Mouse (Mus musculus) kidney, adult 2 months (tissue): ENCODE data around the gene Rhbdf2. TPM values are rescaled to one million over a fixed set of nuclear protein-coding genes. Genes with fewer than 3 reads are reported as not detected.
"Not testable (repeated sequence)": the region's sequence is repeated elsewhere in the genome, so short reads cannot be mapped to it uniquely, and the experiment has no call there.

Source experiments
- DNase-seq: peaks from one replicate; pipeline ENCODE4 v3.0.0; 2021
- H3K27ac ChIP-seq: fragments of 200-500 bp; 2 replicates; pipeline ENCODE4 v1.5.1; 2012; ENCODE audit warnings: low read depth, low read length, control low read depth, inconsistent platforms; ENCODE audit not compliant: insufficient read depth
- H3K27me3 ChIP-seq: fragments of 200-500 bp; replicated peaks from 2 replicates; pipeline ENCODE4 v1.6.1; 2012; ENCODE audit warnings: mild to moderate bottlenecking, moderate library complexity, low read length, inconsistent platforms; ENCODE audit not compliant: control insufficient read depth, insufficient read depth
- H3K36me3 ChIP-seq: fragments of 200-500 bp; 2 replicates; pipeline ENCODE4 v1.6.1; 2012; ENCODE audit warnings: mild to moderate bottlenecking, moderate library complexity, low read length, inconsistent platforms; ENCODE audit not compliant: control insufficient read depth, insufficient read depth
- H3K4me1 ChIP-seq: fragments of 200-500 bp; 2 replicates; pipeline ENCODE4 v1.6.1; 2011; ENCODE audit warnings: low read length; ENCODE audit not compliant: control insufficient read depth, insufficient read depth
- H3K4me3 ChIP-seq: fragments of 200-500 bp; 2 replicates; pipeline ENCODE4 v1.5.1; 2011; ENCODE audit warnings: mild to moderate bottlenecking, low read depth, low read length, control low read depth; ENCODE audit not compliant: insufficient read depth
- CTCF ChIP-seq: fragments of 200-500 bp; conservative IDR thresholded peaks from 2 replicates; pipeline ENCODE4 v1.5.1; 2011; ENCODE audit warnings: low read depth, mild to moderate bottlenecking, control low read depth, low read length, moderate library complexity, mixed read lengths; ENCODE audit not compliant: insufficient read depth, insufficient read length
- POLR2A ChIP-seq: fragments of 200-500 bp; IDR thresholded peaks from one replicate; pipeline ENCODE4 v1.6.1; 2011; ENCODE audit warnings: low read depth, low read length, control low read depth
- WGBS: fragments of 180-500 bp; shearing (Covaris S2); methylation state at CpG from one replicate; pipeline ENCODE4 v1.1.7; 2018; 5-methylcytosine and 5-hydroxymethylcytosine counted together
- polyA plus RNA-seq: library from polyadenylated mRNA; depleted of rRNA; stranded (reverse); fragments of >200 nt; gene quantifications from 2 replicates; pipeline ENCODE4 v1.2.3, GENCODE M21; 2012; rRNA removed

Gene Rhbdf2
- 18.0 and 19.1 TPM in 2 replicates for polyA plus RNA-seq

GRCm38 (mm10) chr11:116626299-116627071 lies at the start of gene Rhbdf2:
TSS of gene Rhbdf2 (minus strand) at chr11:116627019.
- H3K27ac ChIP-seq = no peak within 1 kb of the TSS
- WGBS = 81% methylated on average over 10 of the region's 10 CpGs
- no peak for DNase-seq

DNA sequence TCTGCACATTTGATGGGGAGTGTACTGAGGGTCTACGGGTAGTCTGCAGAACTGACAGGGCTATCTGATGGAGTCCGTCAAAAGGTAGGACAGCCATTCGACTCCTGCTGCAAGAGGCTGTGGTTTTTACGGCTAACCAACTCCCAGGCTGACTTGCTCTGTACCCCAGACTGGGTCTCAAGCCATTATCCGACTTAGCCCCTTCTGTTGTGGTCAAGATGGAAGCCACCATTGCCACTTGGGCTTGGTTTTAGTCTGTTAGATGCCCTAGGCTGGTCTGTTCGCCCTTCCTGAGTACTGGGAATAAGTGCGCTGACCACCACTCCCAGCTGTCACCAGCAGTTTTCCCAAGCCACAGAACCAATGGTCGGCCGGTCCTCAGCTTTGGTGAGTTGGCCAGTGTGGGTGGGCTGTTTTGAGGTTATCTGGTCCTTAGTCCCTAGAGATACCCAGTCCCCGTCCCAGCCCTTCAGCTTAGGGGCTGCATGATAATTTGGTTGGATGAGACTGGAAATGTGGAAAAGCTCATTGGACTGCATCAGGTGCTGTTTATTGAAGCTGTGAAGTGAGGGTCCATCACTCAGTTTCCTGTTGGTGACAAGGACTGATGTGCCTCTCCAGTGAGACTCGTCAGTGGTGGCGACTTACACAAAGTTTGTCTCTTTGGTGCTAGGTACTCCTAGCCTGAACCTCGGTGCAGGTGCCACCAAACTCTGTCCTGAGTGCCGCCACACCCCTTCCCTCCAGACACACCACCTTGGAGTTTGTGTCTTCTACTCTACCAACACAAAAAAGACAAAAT lies 49.6 kb upstream of the Rhbdf2 start:
- H3K27ac ChIP-seq = peak overlapping the region; percentile 97
- 90% methylated on average over 14 of the region's 14 CpGs for WGBS
- no peaks in the 10 kb centered on the region for H3K27me3 ChIP-seq

More at GRCm38 (mm10) chr11:116626299-116627071, at the start of gene Rhbdf2:
- no peak for TF ChIP-seq POLR2A
- TF ChIP-seq CTCF = no peak
- H3K27me3 ChIP-seq = no peaks in the 10 kb centered on the region
- peaks cover 19% of the 10 kb centered on the region for H3K4me1 ChIP-seq
- no peaks in the 10 kb centered on the region for H3K36me3 ChIP-seq
- no peak within 1 kb of the TSS for H3K4me3 ChIP-seq

DNA sequence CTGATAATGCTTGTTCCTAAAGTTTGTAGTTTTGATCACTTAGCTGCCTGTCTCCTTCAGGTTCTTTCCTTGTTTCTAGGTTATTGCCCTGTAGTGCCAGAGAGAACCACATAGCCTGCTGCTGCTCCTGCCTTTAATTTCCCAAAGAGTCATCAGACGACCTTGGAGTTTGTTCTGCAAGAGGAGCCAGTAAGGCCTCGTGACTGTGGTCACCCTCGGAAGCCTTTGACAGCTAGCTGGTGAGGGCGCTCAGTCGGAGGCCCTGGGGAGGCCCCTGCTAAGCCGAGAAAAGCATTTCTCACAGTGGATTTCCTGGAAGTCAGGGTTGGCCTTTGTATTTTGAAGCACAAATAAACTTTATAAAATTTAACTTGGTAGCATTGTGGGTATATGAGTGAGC lies 48.6 kb upstream of the Rhbdf2 start:
- peak overlapping the region; percentile 97 for H3K27ac ChIP-seq
- peaks cover 38% of the 10 kb centered on the region for H3K4me1 ChIP-seq
- H3K27me3 ChIP-seq, H3K4me3 ChIP-seq: not testable (repeated sequence)
- DNase-seq = peak; percentile 94
- peaks cover 21% of the 10 kb centered on the region; the same call in 1 of the 2 replicates for H3K36me3 ChIP-seq
- 34% methylated on average over 6 of the region's 6 CpGs for WGBS

More for the DNA sequence above, 49.6 kb upstream of the Rhbdf2 start:
- Histone ChIP-seq H3K4me3 (no peak overlapping the region), H3K4me1 (peaks cover 38% of the 10 kb centered on the region), H3K36me3 (peaks cover 21% of the 10 kb centered on the region; the same call in 1 of the 2 replicates)
- TF ChIP-seq CTCF = no peak
- TF ChIP-seq POLR2A = no peak
- peak; percentile 13 for DNase-seq

DNA sequence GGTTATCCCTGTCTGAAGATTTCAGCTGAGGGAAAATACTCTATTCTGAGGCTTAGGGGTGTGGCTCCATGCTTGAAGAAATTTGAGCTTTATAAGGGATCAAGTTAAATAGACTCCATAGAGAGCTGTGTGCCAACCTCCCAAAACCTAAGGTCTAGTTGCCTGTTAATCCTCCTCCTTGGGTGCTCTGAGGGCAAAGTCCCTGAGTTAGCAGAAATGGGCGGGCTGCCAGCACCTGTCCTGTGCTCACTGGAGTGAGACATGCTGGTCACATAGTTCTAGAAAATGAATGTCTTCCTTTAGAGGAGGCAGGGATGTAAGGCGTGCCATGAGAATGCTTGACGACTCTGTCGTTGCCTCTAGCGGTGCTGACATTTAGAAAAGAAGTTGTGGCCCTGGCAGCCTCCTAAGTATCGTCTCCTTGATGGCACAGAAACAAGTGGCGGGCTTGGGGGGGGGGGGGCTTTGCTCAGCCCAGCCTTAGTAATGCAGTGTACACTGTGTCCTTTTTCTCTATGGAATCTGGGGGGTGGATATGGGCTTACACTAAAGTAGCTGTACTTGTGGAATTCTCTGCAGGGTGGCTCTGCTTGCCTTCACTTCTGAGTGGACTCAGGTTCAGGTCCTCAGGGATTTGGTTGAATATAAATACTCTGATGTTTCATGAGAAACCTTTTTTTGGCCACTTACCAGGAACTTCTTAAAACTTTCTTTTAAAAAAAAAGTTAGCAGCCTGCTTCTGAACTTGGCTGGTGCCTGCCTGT lies 48.0 kb upstream of the Rhbdf2 start:
- peak overlapping the region; percentile 97 for H3K27ac ChIP-seq
- no peak overlapping the region for H3K4me3 ChIP-seq
- TF ChIP-seq POLR2A = no peak
- no peak for TF ChIP-seq CTCF
- 24% methylated on average over 7 of the region's 7 CpGs for WGBS
- DNase-seq = peak; percentile 97
- peaks cover 21% of the 10 kb centered on the region; the same call in 1 of the 2 replicates for H3K36me3 ChIP-seq
- no peaks in the 10 kb centered on the region for H3K27me3 ChIP-seq
- H3K4me1 ChIP-seq = peaks cover 38% of the 10 kb centered on the region

GRCm38 (mm10) chr11:116673410-116673809 lies 46.6 kb upstream of the Rhbdf2 start:
- H3K4me1 ChIP-seq = peaks cover 35% of the 10 kb centered on the region
- peak; percentile 53 for DNase-seq
- WGBS = 64% methylated on average over 2 of the region's 2 CpGs
- H3K4me3 ChIP-seq = no peak overlapping the region
- H3K27me3 ChIP-seq = no peaks in the 10 kb centered on the region
- H3K27ac ChIP-seq = peak overlapping the region; percentile 97
- TF ChIP-seq POLR2A (no peak), CTCF (no peak)
- H3K36me3 ChIP-seq = peaks cover 21% of the 10 kb centered on the region; the same call in 1 of the 2 replicates

- peak overlapping the region; percentile 97 for H3K27ac ChIP-seq
- 13% methylated on average over 7 of the region's 7 CpGs for WGBS
- DNase-seq = no peak
- H3K4me1 ChIP-seq = peaks cover 39% of the 10 kb centered on the region
- H3K4me3 ChIP-seq = peak overlapping the region; percentile 88; the same call in 1 of the 2 replicates
- H3K36me3 ChIP-seq = peaks cover 20% of the 10 kb centered on the region; the same call in 1 of the 2 replicates
- TF ChIP-seq CTCF (no peak), POLR2A (no peak)
- H3K27me3 ChIP-seq = no peaks in the 10 kb centered on the region
Observed at GRCm38 (mm10) chr11:116672595-116672994, 45.8 kb upstream of the Rhbdf2 start.
